Mouse (Mus musculus) C2C12 (cell line): Measurements from ENCODE around the gene Tnfrsf13b. TPM values are rescaled to one million over a fixed set of nuclear protein-coding genes. Genes with fewer than 3 reads are reported as not detected.

Source experiments
- H3K27me3 ChIP-seq: one replicate; pipeline ENCODE4 v1.6.1; 2011; ENCODE audit not compliant: control insufficient read depth, insufficient read depth, insufficient read length
- H3K36me3 ChIP-seq: one replicate; pipeline ENCODE4 v1.6.1; 2011; ENCODE audit not compliant: control insufficient read depth, insufficient read depth
- H3K4me3 ChIP-seq: one replicate; pipeline ENCODE4 v1.5.1; 2011; ENCODE audit warnings: mild to moderate bottlenecking, control low read depth; ENCODE audit not compliant: poor library complexity, insufficient read depth, severe bottlenecking
- H3K79me2 ChIP-seq: one replicate; pipeline ENCODE4 v1.6.1; 2011; ENCODE audit not compliant: control insufficient read depth, insufficient read depth
- H3K79me3 ChIP-seq: one replicate; pipeline ENCODE4 v1.6.1; 2011; ENCODE audit warnings: low read depth, control low read depth
- H3ac ChIP-seq: one replicate; pipeline ENCODE3; 2011; ENCODE audit warnings: low read depth; ENCODE audit not compliant: control insufficient read depth, insufficient read length
- CEBPB ChIP-seq: IDR thresholded peaks from one replicate; pipeline ENCODE4 v1.6.1; 2011; ENCODE audit warnings: low read depth, mild to moderate bottlenecking, control low read depth, moderate library complexity
- CTCF ChIP-seq: IDR thresholded peaks from one replicate; pipeline ENCODE4 v1.5.1; 2011; ENCODE audit not compliant: control insufficient read depth, insufficient read depth, insufficient read length
- FOSL1 ChIP-seq: IDR thresholded peaks from one replicate; pipeline ENCODE4 v1.8.0; 2011; ENCODE audit warnings: mild to moderate bottlenecking, low read length; ENCODE audit not compliant: poor library complexity, insufficient read depth, severe bottlenecking
- MAX ChIP-seq: IDR thresholded peaks from one replicate; pipeline ENCODE4 v1.6.1; 2011; ENCODE audit warnings: mild to moderate bottlenecking, control low read depth
- MYOD1 ChIP-seq: IDR thresholded peaks from one replicate; pipeline ENCODE4 v1.6.1; 2011; ENCODE audit warnings: low read depth; ENCODE audit not compliant: control insufficient read depth, insufficient read length
- MYOG ChIP-seq: IDR thresholded peaks from one replicate; pipeline ENCODE4 v1.6.1; 2011; ENCODE audit not compliant: control insufficient read depth, insufficient read length; ENCODE audit errors: extremely low read depth
- USF1 ChIP-seq: IDR thresholded peaks from one replicate; pipeline ENCODE4 v1.6.1; 2011; ENCODE audit warnings: low read depth, mild to moderate bottlenecking, control low read depth, moderate library complexity
- polyA plus RNA-seq: library from polyadenylated mRNA; unstranded; fragments of >200 nt; fragmentation: generic; extraction: Trizol; gene quantifications from one replicate; pipeline ENCODE4 v1.2.1, GENCODE M21; 2012; ENCODE audit warnings: missing spikeins

Gene Tnfrsf13b
- polyA plus RNA-seq, 1 experiment, result not detected

DNA sequence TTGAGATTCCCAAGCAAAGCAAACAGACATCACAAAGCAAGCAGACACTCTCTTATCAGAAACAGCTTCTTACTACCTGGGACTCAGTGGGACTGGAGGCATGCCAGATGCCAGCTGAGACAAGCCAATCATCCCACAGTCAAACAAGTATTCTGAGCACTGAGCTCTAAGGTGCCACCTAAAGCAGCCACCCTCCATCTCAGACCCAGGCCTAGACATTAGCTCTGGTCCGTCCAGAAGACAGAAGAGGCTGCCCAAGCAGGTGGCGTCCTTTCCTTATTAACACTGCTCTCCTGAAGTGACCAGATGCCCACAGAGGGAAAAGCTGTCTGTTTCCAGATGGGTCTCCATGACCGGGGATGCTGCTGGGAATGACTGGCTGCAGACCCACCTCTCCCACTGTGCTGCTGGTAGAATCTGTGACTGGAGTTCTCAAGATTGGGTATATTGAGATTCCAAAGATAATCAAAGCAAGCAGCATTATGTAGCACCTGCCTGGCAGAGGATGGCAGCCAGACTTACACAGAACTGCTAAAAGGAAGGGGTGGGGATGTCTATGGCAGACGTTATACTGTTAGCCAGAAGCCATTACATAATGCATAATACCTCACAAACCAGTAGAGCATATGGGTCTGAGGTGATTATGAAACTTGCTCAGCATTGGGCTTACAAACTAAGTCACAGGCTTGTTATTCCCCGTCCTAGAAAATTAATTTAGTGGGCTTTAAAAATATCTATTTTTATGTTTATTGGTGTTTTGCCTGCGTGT lies 23.9 kb downstream of the Tnfrsf13b start:
- Histone ChIP-seq H3ac (no peak overlapping the region), H3K4me3 (no peak overlapping the region), H3K27me3 (no peaks in the 10 kb centered on the region), H3K36me3 (peaks cover 46% of the 10 kb centered on the region), H3K79me2 (no peaks in the 10 kb centered on the region), H3K79me3 (no peaks in the 10 kb centered on the region)
- no peak for TF ChIP-seq CEBPB
- no peak for TF ChIP-seq MYOG
- no peak for TF ChIP-seq MAX
- no peak for TF ChIP-seq FOSL1
- no peak for TF ChIP-seq MYOD1
- no peak for TF ChIP-seq CTCF
- TF ChIP-seq USF1, result no peak

GRCm38 (mm10) chr11:61155727-61156126 lies 29.2 kb downstream of the Tnfrsf13b start:
- H3K27me3 ChIP-seq, result no peaks in the 10 kb centered on the region
- no peak for TF ChIP-seq MAX
- no peak for TF ChIP-seq CEBPB
- no peak for TF ChIP-seq CTCF
- TF ChIP-seq FOSL1, result no peak
- no peak for TF ChIP-seq USF1
- TF ChIP-seq MYOD1, result no peak
- no peak for TF ChIP-seq MYOG
- H3ac ChIP-seq, result no peak overlapping the region
- no peak overlapping the region for H3K4me3 ChIP-seq
- H3K79me3 ChIP-seq, result no peaks in the 10 kb centered on the region
- no peaks in the 10 kb centered on the region for H3K79me2 ChIP-seq
- H3K36me3 ChIP-seq, result peaks cover 99% of the 10 kb centered on the region

GRCm38 (mm10) chr11:61158141-61158540 lies 31.6 kb downstream of the Tnfrsf13b start:
- no peaks in the 10 kb centered on the region for H3K79me3 ChIP-seq
- no peaks in the 10 kb centered on the region for H3K27me3 ChIP-seq
- TF ChIP-seq MYOG, result no peak
- no peak for TF ChIP-seq MYOD1
- no peak for TF ChIP-seq FOSL1
- TF ChIP-seq CTCF, result no peak
- TF ChIP-seq MAX, result no peak
- TF ChIP-seq CEBPB, result no peak
- no peak for TF ChIP-seq USF1
- H3K36me3 ChIP-seq, result peaks cover 99% of the 10 kb centered on the region
- no peak overlapping the region for H3K4me3 ChIP-seq
- H3K79me2 ChIP-seq, result no peaks in the 10 kb centered on the region
- no peak overlapping the region for H3ac ChIP-seq

DNA sequence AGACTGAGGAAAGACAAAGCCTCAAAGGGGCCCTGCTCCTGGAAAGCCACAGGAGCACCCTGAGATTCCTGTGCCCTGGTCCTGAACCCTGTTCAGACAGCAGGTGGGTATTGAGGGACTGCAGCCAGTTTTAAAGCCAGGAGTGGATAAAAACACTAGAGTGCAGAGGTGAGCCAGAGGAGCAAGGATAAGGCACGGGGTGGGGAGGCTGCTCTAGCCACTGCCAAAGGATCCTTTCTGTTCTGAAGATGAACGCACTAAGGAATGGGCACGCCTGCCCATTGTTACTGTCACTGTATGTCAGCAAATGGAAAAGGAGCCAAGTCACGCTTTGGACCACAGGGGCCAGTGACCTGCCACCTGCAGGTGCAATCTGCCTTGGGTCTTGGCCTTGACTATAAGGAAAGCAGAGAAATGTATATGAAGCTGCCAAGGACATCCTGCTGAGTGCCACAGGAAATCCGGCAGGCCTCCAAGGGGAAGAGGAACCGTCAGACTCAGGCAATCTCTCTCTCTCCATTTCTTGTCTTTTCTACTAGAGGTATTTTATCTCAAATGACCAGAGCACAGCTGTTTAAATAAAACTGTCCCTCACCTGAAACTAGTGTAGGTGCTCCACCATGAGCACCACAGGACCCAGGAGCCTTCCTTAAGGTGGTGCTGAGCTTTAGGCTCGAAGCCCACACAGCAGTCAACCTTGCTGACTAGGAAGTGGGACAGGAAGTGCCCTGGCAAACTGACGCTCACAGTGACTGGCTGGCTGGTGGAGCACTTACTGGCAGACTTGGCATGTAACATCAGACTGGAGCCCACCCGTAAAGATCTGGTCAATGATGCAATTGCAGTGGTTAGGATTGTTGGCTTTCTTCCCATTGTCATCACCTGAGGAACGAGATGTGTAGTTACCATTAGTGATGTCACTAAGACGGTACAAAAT lies 33.5 kb downstream of the Tnfrsf13b start:
- no peak overlapping the region for H3K4me3 ChIP-seq
- no peaks in the 10 kb centered on the region for H3K27me3 ChIP-seq
- H3K36me3 ChIP-seq, result peaks cover 99% of the 10 kb centered on the region
- no peak for TF ChIP-seq CEBPB
- TF ChIP-seq MYOD1, result no peak
- TF ChIP-seq MYOG, result no peak
- no peak for TF ChIP-seq USF1
- TF ChIP-seq CTCF, result no peak
- no peak for TF ChIP-seq FOSL1
- H3K79me2 ChIP-seq, result no peaks in the 10 kb centered on the region
- H3ac ChIP-seq, result no peak overlapping the region
- no peaks in the 10 kb centered on the region for H3K79me3 ChIP-seq

GRCm38 (mm10) chr11:61161121-61161520 lies 34.6 kb downstream of the Tnfrsf13b start:
- Histone ChIP-seq H3K79me3 (no peaks in the 10 kb centered on the region), H3ac (no peak overlapping the region), H3K27me3 (no peaks in the 10 kb centered on the region), H3K36me3 (peaks cover 97% of the 10 kb centered on the region), H3K4me3 (no peak overlapping the region), H3K79me2 (no peaks in the 10 kb centered on the region)
- no peak for TF ChIP-seq CTCF
- TF ChIP-seq CEBPB, result no peak
- TF ChIP-seq USF1, result no peak
- no peak for TF ChIP-seq MAX
- TF ChIP-seq MYOG, result no peak
- no peak for TF ChIP-seq FOSL1
- no peak for TF ChIP-seq MYOD1
